8 mouse cellular contexts compared by ENCODE assay signal in genomic region chr17:71662751-71663250, GRCm38 (mm10). TPM values are rescaled to one million over a fixed set of nuclear protein-coding genes. Genes with fewer than 3 reads are reported as not detected.
DNase-seq lines count a peak whose midpoint lies in the region; ATAC-seq and TF ChIP-seq lines count a peak whose summit lies in the region.

No protein-coding gene starts in this region.

- TF ChIP-seq CTCF in G1E (IDR thresholded peaks at IDR 0.05; ENCODE audit: low read depth, low read length) = peak; percentile 9; the same call in 1 of the 2 replicates

- H3K27ac ChIP-seq in hindbrain, embryonic 11.5 days (ENCODE audit: low read depth, low read length) = no peak overlapping the region
- H3K27ac ChIP-seq in lung, embryonic 16.5 days (ENCODE audit: low read length) = no peak overlapping the region

- peak overlapping the region; percentile 42 for H3K4me2 ChIP-seq in hindbrain, embryonic 11.5 days (replicated peaks; ENCODE audit: low read depth, low read length)
- peak overlapping the region; percentile 74 for H3K4me2 ChIP-seq in lung, embryonic 16.5 days (ENCODE audit: low read depth, low read length)

- peak overlapping the region; percentile 13; the same call in 1 of the 2 replicates for H3K9ac ChIP-seq in hindbrain, embryonic 11.5 days (ENCODE audit: low read depth, low read length)
- peak overlapping the region; percentile 64 for H3K9ac ChIP-seq in lung, embryonic 16.5 days (ENCODE audit: low read length)

- DNase-seq in G1E (ENCODE audit: low spot score) = peak; percentile 52
- peak; percentile 62 to 71 for DNase-seq in cerebellum, adult 18-20 months
- DNase-seq in hindbrain, embryonic 11.5 days (ENCODE audit: low spot score) = peak; percentile 84
- peak; percentile 54 for DNase-seq in layer of hippocampus, adult 9-11 months
- DNase-seq in ovary, postnatal 10 days (ENCODE audit: low spot score) = peak; percentile 45
- peak; percentile 63 for DNase-seq in thymus, postnatal 25 days

- peak overlapping the region; percentile 62; the same call in 1 of the 2 replicates for H3K4me3 ChIP-seq in G1E (ENCODE audit: low read depth, low read length)
- peak overlapping the region; percentile 24; the same call in 1 of the 2 replicates for H3K4me3 ChIP-seq in hindbrain, embryonic 11.5 days (ENCODE audit: low read depth, low read length)
- H3K4me3 ChIP-seq in lung, embryonic 16.5 days (ENCODE audit: low read length) = peak overlapping the region; percentile 47

- H3K4me1 ChIP-seq in G1E (ENCODE audit: insufficient read depth, low read depth, low read length) = peaks cover 27% of the 10 kb centered on the region
- H3K4me1 ChIP-seq in hindbrain, embryonic 11.5 days (replicated peaks; ENCODE audit: control insufficient read depth, insufficient read depth, low read length) = no peaks in the 10 kb centered on the region
- peaks cover 7% of the 10 kb centered on the region for H3K4me1 ChIP-seq in lung, embryonic 16.5 days (replicated peaks; ENCODE audit: control insufficient read depth, insufficient read depth, low read length)

- H3K36me3 ChIP-seq in G1E (replicated peaks) = peaks cover 22% of the 10 kb centered on the region
- H3K36me3 ChIP-seq in hindbrain, embryonic 11.5 days (ENCODE audit: control insufficient read depth, insufficient read depth, low read length) = no peaks in the 10 kb centered on the region
- peaks cover 3% of the 10 kb centered on the region; the same call in 1 of the 2 replicates for H3K36me3 ChIP-seq in lung, embryonic 16.5 days (ENCODE audit: control insufficient read depth, insufficient read depth, low read length)

- ATAC-seq in G1E (ENCODE audit: extremely low read depth, insufficient number of reproducible peaks, low FRiP score, poor library complexity, severe bottlenecking) = peak; percentile 51; the same call in 1 of the 2 replicates
- peak; percentile 93 for ATAC-seq in frontal cortex, adult (ENCODE audit: low TSS enrichment)
- ATAC-seq in hindbrain, embryonic 11.5 days (ENCODE audit: low FRiP score) = peak; percentile 73
- peak; percentile 88 for ATAC-seq in lung, embryonic 16.5 days (ENCODE audit: low read depth)

- WGBS in hindbrain, embryonic 11.5 days = 11% methylated on average over 21 of the region's 21 CpGs
- WGBS in lung, embryonic 16.5 days = 4% methylated on average over 21 of the region's 21 CpGs

- H3K9me3 ChIP-seq in G1E (replicated peaks) = no peaks in the 10 kb centered on the region
- H3K9me3 ChIP-seq in hindbrain, embryonic 11.5 days (ENCODE audit: control insufficient read depth, low read length) = no peaks in the 10 kb centered on the region
- no peaks in the 10 kb centered on the region for H3K9me3 ChIP-seq in lung, embryonic 16.5 days (ENCODE audit: control insufficient read depth, low read length)

- peaks cover 3% of the 10 kb centered on the region for H3K27me3 ChIP-seq in G1E (ENCODE audit: insufficient read depth, low read length)
- no peaks in the 10 kb centered on the region for H3K27me3 ChIP-seq in hindbrain, embryonic 11.5 days (ENCODE audit: control insufficient read depth, insufficient read depth, low read length)
- no peaks in the 10 kb centered on the region for H3K27me3 ChIP-seq in lung, embryonic 16.5 days (ENCODE audit: control insufficient read depth, insufficient read depth, low read depth, low read length)

RNA-seq across cellular contexts. Expression of gene Togaram2, which starts 10.3 kb away (rescaled TPM):
- total RNA-seq in G1E (2014; fragmentation: Nextera tagmentation) (not detected in 2 replicates), G1E (2017) (0.05 TPM in 1 of 2 replicates, not detected in the other)
- not detected in 2 replicates for polyA plus RNA-seq in G1E (2012)
- not detected in 2 replicates for polyA plus RNA-seq in hindbrain, embryonic 11.5 days (2014; fragmentation: Nextera tagmentation; extraction: Ambion mirVana)
- polyA plus RNA-seq in lung, embryonic 16.5 days (2015; fragmentation: Nextera tagmentation; extraction: Ambion mirVana) = 3.4 and 4.1 TPM in 2 replicates

RNA-seq across cellular contexts. Expression of gene Wdr43, which starts 47.1 kb away (rescaled TPM):
- total RNA-seq in G1E (2014; fragmentation: Nextera tagmentation) (197 and 205 TPM in 2 replicates), G1E (2017) (165 and 231 TPM in 2 replicates)
- 59.0 and 77.6 TPM in 2 replicates for polyA plus RNA-seq in G1E (2012)
- 75.4 and 85.4 TPM in 2 replicates for polyA plus RNA-seq in hindbrain, embryonic 11.5 days (2014; fragmentation: Nextera tagmentation; extraction: Ambion mirVana)
- polyA plus RNA-seq in lung, embryonic 16.5 days (2015; fragmentation: Nextera tagmentation; extraction: Ambion mirVana) = 55.5 and 59.5 TPM in 2 replicates
